Mouse (Mus musculus) midbrain, embryonic 16.5 days (tissue): ENCODE measurements around the gene Csmd2. TPM values are rescaled to one million over a fixed set of nuclear protein-coding genes. Genes with fewer than 3 reads are reported as not detected.

Experiments
- ATAC-seq: fragments of 200-750 bp; cut with Nextera tagmentation; 2 replicates; pipeline ENCODE4 v1.8.0; 2017; ENCODE audit warnings: moderate TSS enrichment
- H3K27ac ChIP-seq: fragments of 300-500 bp; sonication (generic); 2 replicates; pipeline ENCODE4 v1.5.1; 2014; ENCODE audit warnings: mild to moderate bottlenecking, low read length, mixed read lengths
- H3K27me3 ChIP-seq: fragments of 300-500 bp; sonication (generic); 2 replicates; pipeline ENCODE4 v1.6.1; 2014; ENCODE audit warnings: low read depth, low read length, mixed read lengths; ENCODE audit not compliant: control insufficient read depth, insufficient read depth
- H3K36me3 ChIP-seq: fragments of 300-500 bp; sonication (generic); 2 replicates; pipeline ENCODE4 v1.6.1; 2014; ENCODE audit warnings: mild to moderate bottlenecking, low read length, moderate library complexity, mixed read lengths; ENCODE audit not compliant: control insufficient read depth, insufficient read depth
- H3K4me1 ChIP-seq: fragments of 300-500 bp; sonication (generic); 2 replicates; pipeline ENCODE4 v1.6.1; 2014; ENCODE audit warnings: mild to moderate bottlenecking, low read length, mixed read lengths; ENCODE audit not compliant: control insufficient read depth, insufficient read depth
- H3K4me2 ChIP-seq: fragments of 300-500 bp; sonication (generic); 2 replicates; pipeline ENCODE4 v1.6.1; 2014; ENCODE audit warnings: mild to moderate bottlenecking, low read length, mixed read lengths
- H3K4me3 ChIP-seq: fragments of 300-500 bp; sonication (generic); 2 replicates; pipeline ENCODE4 v1.5.1; 2014; ENCODE audit warnings: low read depth, mild to moderate bottlenecking, low read length, moderate library complexity, mixed read lengths
- H3K9ac ChIP-seq: fragments of 300-500 bp; sonication (generic); 2 replicates; pipeline ENCODE4 v1.6.1; 2014; ENCODE audit warnings: low read depth, low read length, mixed read lengths
- H3K9me3 ChIP-seq: fragments of 300-500 bp; sonication (generic); replicated peaks from 2 replicates; pipeline ENCODE4 v1.6.1; 2014; ENCODE audit warnings: mild to moderate bottlenecking, low read length, mixed read lengths; ENCODE audit not compliant: control insufficient read depth, poor library complexity, severe bottlenecking
- WGBS: fragments of 180-500 bp; shearing (Covaris S2); extraction: QIAGEN DNeasy Blood & Tissue Kit; methylation state at CpG from one replicate; pipeline ENCODE4 v1.1.7; 2014; 5-methylcytosine and 5-hydroxymethylcytosine counted together
- polyA plus RNA-seq: library from polyadenylated mRNA; unstranded; fragments of >200 nt; fragmentation: Nextera tagmentation; extraction: Ambion mirVana; gene quantifications from 2 replicates; pipeline ENCODE4 v1.2.1, GENCODE M21; 2015

Csmd2 gene
- polyA plus RNA-seq, 1 experiment from 2014 or later = 13.7 TPM

DNA sequence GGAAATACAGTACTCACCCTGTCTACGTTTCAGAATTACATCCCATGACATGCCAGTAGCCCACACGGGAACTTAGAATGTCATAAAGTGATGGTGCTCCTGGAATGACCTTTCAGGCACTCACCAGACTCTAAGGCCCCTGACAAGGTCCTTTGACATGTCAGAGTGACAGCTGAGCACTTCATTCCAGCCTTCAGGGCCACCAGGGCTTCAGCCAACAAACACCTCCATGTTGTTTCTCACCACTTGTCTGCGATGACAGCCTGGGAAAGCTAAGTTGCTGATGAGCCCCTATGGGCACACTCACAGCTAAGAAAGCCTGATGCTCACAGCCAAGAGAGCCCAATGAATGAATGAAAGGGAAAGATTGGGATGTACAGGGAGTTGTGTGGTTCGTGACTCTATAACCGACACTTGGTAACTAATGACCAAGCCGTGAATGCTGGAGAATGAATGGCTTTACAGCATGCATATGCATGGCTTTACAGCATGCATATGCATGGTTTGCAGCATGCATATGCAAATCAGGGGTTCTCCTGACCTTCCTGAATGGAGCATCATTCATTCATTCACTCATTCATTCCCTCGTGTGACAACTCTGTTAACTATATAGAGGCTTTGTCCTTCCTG lies 432.4 kb downstream of the Csmd2 start:
- Histone ChIP-seq H3K36me3 (no peaks in the 10 kb centered on the region), H3K4me3 (no peak overlapping the region), H3K4me1 (0 out of 2 replicates have a peak, but pooled peaks cover 2% of the 10 kb centered on the region), H3K9me3 (no peaks in the 10 kb centered on the region), H3K9ac (no peak overlapping the region), H3K4me2 (no peak overlapping the region), H3K27ac (no peak overlapping the region), H3K27me3 (no peaks in the 10 kb centered on the region)
- ATAC-seq = no peak
- 56% methylated on average over 7 of the region's 7 CpGs for WGBS

DNA sequence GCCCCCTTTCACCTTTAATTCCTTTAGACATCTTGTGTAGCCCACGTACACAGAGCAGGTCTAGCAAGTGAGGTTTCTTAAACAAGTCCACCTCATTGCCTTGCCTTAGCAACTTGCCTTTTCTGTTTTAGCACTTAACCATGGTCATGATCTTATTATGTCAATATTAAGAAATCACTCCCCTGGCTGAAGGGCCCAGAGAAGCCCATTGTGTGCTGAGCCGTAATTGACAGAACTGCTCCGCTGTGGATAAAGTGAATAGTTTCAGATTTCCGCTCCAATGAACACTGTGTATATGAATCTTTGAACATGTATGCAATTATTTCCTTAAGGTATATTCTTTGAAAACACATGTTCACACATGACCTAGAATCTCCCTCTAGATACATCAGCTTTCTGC lies 434.8 kb downstream of the Csmd2 start:
- H3K4me2 ChIP-seq = no peak overlapping the region
- H3K36me3 ChIP-seq = no peaks in the 10 kb centered on the region
- no peak for ATAC-seq
- 0 out of 2 replicates have a peak, but pooled peaks cover 2% of the 10 kb centered on the region for H3K4me1 ChIP-seq
- WGBS = 35% methylated on average over 4 of the region's 4 CpGs
- no peak overlapping the region for H3K9ac ChIP-seq
- no peak overlapping the region for H3K4me3 ChIP-seq
- no peaks in the 10 kb centered on the region for H3K9me3 ChIP-seq
- no peak overlapping the region for H3K27ac ChIP-seq
- no peaks in the 10 kb centered on the region for H3K27me3 ChIP-seq

DNA sequence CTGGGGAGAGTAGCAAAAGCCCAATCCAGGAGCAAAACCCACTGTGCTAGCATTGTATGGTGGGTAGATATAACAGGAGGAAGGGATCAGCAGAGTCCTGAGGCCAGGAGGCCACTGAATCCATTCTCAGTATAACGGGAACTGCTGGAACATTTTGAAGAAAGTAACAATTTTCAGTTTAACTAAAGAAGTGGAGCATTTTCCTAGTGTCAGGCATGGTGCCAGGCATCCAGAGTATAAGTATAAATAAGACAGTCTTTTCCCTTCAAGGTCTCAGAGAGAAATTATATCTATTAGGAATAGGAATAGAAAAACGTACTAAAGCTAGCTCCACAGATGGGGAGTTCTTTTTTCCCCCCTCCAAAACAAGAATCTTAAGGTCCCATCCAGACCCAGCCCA lies 437.7 kb downstream of the Csmd2 start:
- no peak overlapping the region for H3K9ac ChIP-seq
- WGBS = 62% methylated on average over 2 of the region's 2 CpGs
- ATAC-seq = no peak
- no peak overlapping the region for H3K4me3 ChIP-seq
- no peaks in the 10 kb centered on the region for H3K27me3 ChIP-seq
- no peak overlapping the region for H3K4me2 ChIP-seq
- no peaks in the 10 kb centered on the region for H3K9me3 ChIP-seq
- no peaks in the 10 kb centered on the region for H3K36me3 ChIP-seq
- peaks cover 20% of the 10 kb centered on the region for H3K4me1 ChIP-seq
- H3K27ac ChIP-seq = no peak overlapping the region

DNA sequence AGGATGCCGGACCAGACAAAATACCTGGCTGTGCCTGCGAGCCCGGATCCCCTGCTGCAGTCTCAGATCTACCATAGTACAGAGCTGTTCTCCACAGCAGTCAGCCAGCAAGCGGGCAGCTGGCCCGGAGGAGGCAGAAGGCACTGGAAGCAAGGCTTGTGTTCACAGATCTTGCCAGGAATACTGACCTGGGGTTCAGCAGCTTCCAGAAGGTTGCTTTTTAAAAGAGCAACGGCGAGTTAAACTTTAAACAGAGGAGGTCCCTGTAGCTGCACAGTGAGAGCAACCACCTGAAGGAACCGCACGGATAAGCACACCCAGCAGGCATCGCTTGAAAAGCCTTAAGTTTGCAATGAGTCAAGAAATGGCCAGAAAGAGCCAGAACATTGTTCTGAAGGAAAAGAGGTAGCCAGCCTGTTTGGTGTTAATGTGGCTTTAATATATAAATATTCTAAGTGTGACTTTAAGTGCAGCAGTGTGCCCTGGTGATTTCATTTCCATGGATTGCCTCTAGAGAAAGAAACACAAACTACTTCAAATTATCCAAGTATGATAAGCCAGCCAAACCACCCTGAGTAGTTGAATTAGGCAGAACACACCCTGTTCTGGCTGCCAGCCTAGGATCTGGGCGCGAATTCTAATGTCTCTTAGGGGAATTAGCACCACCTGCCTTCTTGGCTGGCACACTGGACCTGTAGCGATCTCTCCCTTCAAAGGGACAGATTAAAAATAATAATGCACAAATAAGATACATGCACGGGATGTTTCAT lies 439.8 kb downstream of the Csmd2 start:
- 79% methylated on average over 14 of the region's 14 CpGs for WGBS
- Histone ChIP-seq H3K4me1 (peaks cover 20% of the 10 kb centered on the region), H3K27me3 (no peaks in the 10 kb centered on the region), H3K9me3 (no peaks in the 10 kb centered on the region), H3K9ac (no peak overlapping the region), H3K4me2 (no peak overlapping the region), H3K27ac (no peak overlapping the region), H3K4me3 (no peak overlapping the region), H3K36me3 (no peaks in the 10 kb centered on the region)
- ATAC-seq = no peak

DNA sequence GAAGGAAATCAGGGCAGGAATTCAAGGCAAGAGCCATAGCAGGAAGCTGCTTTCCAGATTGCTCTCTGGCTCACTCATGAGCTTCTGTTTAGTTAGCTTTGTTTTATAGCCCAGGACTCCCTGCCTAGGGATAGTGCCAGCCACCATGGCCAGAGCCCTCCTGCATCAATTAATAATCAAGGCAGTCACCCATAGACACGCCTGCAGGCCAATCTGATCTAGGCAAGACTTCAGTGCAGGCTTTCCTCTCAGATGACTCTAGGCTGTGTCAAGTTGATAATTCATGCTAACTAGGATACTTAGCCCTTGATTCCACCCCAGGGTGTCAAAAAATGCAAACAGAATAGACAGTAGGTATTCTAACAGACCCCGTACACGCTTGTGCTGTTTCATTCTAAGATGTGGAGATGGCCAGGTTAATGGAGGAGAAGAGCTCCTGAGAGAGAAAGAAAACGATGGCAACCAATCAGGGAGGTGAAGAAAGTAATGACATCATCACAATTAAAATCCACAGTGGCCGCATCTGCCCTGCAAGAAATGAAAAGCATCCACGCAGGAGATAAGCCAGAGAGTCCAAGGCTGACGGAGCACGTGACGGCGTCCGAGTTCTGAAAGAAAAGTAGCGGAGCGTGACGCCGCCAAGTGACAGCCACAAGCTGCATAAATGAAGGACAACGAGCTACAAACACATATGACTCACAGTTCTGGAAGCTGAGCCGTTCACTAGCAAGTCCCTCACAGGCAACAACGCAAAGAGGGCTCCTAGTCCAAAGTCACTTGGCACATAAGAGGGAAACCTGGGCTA lies 440.8 kb downstream of the Csmd2 start:
- H3K9me3 ChIP-seq = no peaks in the 10 kb centered on the region
- H3K4me3 ChIP-seq = no peak overlapping the region
- H3K9ac ChIP-seq = peak overlapping the region; percentile 11; the same call in 1 of the 2 replicates
- peaks cover 18% of the 10 kb centered on the region for H3K4me1 ChIP-seq
- H3K4me2 ChIP-seq = peak overlapping the region; percentile 37
- 19% methylated on average over 18 of the region's 18 CpGs for WGBS
- no peaks in the 10 kb centered on the region for H3K27me3 ChIP-seq
- peak; percentile 67 for ATAC-seq
- no peaks in the 10 kb centered on the region for H3K36me3 ChIP-seq
- H3K27ac ChIP-seq = peak overlapping the region; percentile 61

DNA sequence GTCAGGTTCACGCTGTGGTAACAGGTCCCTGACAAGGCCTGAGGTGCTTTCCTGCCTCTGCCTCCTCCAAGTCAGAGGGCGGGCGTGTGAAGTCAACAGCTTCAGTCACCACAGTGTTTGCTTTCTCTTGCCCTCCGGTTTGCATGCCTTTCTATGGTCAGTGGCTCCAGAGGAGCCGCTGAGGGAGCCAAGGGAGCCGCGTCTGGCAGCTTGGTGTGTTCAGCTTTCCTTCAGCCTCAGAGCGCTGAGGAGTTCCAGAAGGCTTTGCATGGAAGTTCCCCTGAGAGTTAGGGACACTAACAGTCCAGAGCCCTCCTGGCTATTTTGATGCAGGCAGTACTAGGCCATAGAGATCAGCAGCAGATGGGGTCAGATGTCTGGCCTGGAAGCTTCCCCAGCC lies 441.9 kb downstream of the Csmd2 start:
- ATAC-seq = no peak
- no peak overlapping the region for H3K4me3 ChIP-seq
- peaks cover 18% of the 10 kb centered on the region for H3K4me1 ChIP-seq
- H3K27ac ChIP-seq = peak overlapping the region; percentile 29; the same call in 1 of the 2 replicates
- no peaks in the 10 kb centered on the region for H3K9me3 ChIP-seq
- H3K27me3 ChIP-seq = no peaks in the 10 kb centered on the region
- H3K9ac ChIP-seq = no peak overlapping the region
- H3K36me3 ChIP-seq = no peaks in the 10 kb centered on the region
- WGBS = 70% methylated on average over 8 of the region's 8 CpGs
- H3K4me2 ChIP-seq = no peak overlapping the region

DNA sequence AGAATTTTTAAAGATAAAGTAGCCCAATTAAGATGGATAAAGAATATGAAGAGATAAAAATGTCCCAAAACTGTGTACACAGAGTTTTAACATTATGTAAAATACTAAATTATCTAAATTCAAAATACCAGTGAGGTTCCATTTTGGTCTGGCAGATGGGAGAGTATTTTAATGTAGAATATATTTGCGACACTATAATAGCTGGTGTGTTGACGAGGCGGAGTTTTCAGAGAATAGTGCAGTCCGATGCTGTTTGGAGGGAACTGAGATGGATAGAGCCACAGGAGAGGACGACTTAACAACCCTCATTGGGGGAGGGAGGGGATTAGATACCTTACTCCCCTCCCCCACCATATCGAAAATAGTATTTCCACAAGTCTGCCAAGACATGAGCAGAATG lies 452.9 kb downstream of the Csmd2 start:
- Histone ChIP-seq H3K27me3 (no peaks in the 10 kb centered on the region), H3K9ac (no peak overlapping the region), H3K4me1 (peaks cover 10% of the 10 kb centered on the region), H3K36me3 (peaks cover 6% of the 10 kb centered on the region; the same call in 1 of the 2 replicates), H3K27ac (no peak overlapping the region), H3K4me2 (no peak overlapping the region), H3K4me3 (no peak overlapping the region), H3K9me3 (no peaks in the 10 kb centered on the region)
- ATAC-seq = no peak
- 84% methylated on average over 6 of the region's 6 CpGs for WGBS

DNA sequence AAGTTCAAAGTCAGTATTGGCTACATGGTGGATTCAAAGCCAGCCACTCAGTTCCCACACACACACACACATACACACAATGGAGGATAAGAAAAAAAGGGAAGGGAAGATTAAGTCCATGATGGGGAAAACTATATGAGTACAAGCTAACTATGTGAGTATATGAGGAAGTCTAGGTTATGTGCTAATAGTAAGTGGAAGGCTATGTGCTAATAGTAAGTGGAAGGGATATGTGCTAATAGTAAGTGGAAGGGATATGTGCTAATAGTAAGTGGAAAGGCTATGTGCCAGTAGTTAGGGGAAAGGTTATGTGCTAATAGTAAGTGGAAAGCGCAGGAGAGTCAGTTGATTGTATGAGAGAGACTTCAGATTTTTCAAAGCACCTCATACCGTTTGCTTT lies 453.6 kb downstream of the Csmd2 start:
- Histone ChIP-seq H3K9me3 (no peaks in the 10 kb centered on the region), H3K27ac (no peak overlapping the region), H3K36me3 (peaks cover 6% of the 10 kb centered on the region; the same call in 1 of the 2 replicates), H3K9ac (no peak overlapping the region), H3K4me3 (no peak overlapping the region), H3K4me2 (no peak overlapping the region), H3K27me3 (no peaks in the 10 kb centered on the region), H3K4me1 (peaks cover 15% of the 10 kb centered on the region)
- ATAC-seq = no peak
- 78% methylated on average over 2 of the region's 2 CpGs for WGBS
